Mouse (Mus musculus): ENCODE measurements around the gene Btnl9. TPM values are rescaled to one million over a fixed set of nuclear protein-coding genes. Genes with fewer than 3 reads are reported as not detected.

The Btnl9 gene
- polyA plus RNA-seq, 1 experiment from 2014 or later, result not detected

GRCm38 (mm10) chr11:49168839-49169611, 17.9 kb downstream of the Btnl9 start:
- peaks cover 7% of the 10 kb centered on the region; the same call in 1 of the 2 replicates for H3K9me3 ChIP-seq (replicated peaks)
- H3K4me1 ChIP-seq, result peaks cover 8% of the 10 kb centered on the region
- peaks cover 33% of the 10 kb centered on the region for H3K27me3 ChIP-seq (ENCODE audit: low read depth, poor library complexity, severe bottlenecking)
- peak overlapping the region; percentile 46; the same call in 1 of the 2 replicates for H3K27ac ChIP-seq (replicated peaks)
- 7% methylated on average over 50 of the region's 50 CpGs for WGBS
- no peaks in the 10 kb centered on the region for H3K36me3 ChIP-seq
- peak overlapping the region; percentile 54 for H3K4me3 ChIP-seq
- DNase-seq (ENCODE audit: low spot score), result peak; percentile 55

GRCm38 (mm10) chr11:49156821-49157814, 29.8 kb downstream of the Btnl9 start:
- DNase-seq (ENCODE audit: low spot score), result no peak
- Histone ChIP-seq H3K36me3 (no peaks in the 10 kb centered on the region), H3K27ac (replicated peaks) (no peak overlapping the region), H3K4me3 (no peak overlapping the region), H3K27me3 (ENCODE audit: low read depth, poor library complexity, severe bottlenecking) (no peaks in the 10 kb centered on the region), H3K4me1 (no peaks in the 10 kb centered on the region), H3K9me3 (replicated peaks) (0 out of 2 replicates have a peak, but pooled peaks cover 5% of the 10 kb centered on the region)
- whole genome bisulfite sequencing, result 91% methylated on average over 2 of the region's 2 CpGs

- no peaks in the 10 kb centered on the region for H3K27me3 ChIP-seq (ENCODE audit: low read depth, poor library complexity, severe bottlenecking)
- H3K27ac ChIP-seq (replicated peaks), result no peak within 1 kb of the TSS
- 94% methylated on average over 1 of the region's 1 CpGs for WGBS
- no peaks in the 10 kb centered on the region for H3K4me1 ChIP-seq
- no peak for DNase-seq (ENCODE audit: low spot score)
- no peaks in the 10 kb centered on the region for H3K36me3 ChIP-seq
- no peak within 1 kb of the TSS for H3K4me3 ChIP-seq
- H3K9me3 ChIP-seq (replicated peaks), result no peaks in the 10 kb centered on the region
These were observed 32.9 kb downstream of the Btnl9 start, which contains the start of gene Olfr1394 for GRCm38 (mm10) chr11:49154077-49154476. TSS of gene Olfr1394 (plus strand) at chr11:49154377.

GRCm38 (mm10) chr11:49141974-49142373, 45.0 kb downstream of the Btnl9 start, which contains the start of gene Olfr1395:
TSS of gene Olfr1395 (plus strand) at chr11:49142274.
- WGBS, result 94% methylated on average over 6 of the region's 6 CpGs
- DNase-seq (ENCODE audit: low spot score), result no peak
- H3K9me3 ChIP-seq (replicated peaks), result no peaks in the 10 kb centered on the region
- no peak within 1 kb of the TSS for H3K27ac ChIP-seq (replicated peaks)
- no peak within 1 kb of the TSS for H3K4me3 ChIP-seq
- no peaks in the 10 kb centered on the region for H3K4me1 ChIP-seq
- no peaks in the 10 kb centered on the region for H3K27me3 ChIP-seq (ENCODE audit: low read depth, poor library complexity, severe bottlenecking)
- H3K36me3 ChIP-seq, result no peaks in the 10 kb centered on the region

GRCm38 (mm10) chr11:49124169-49124568, 62.8 kb downstream of the Btnl9 start:
- WGBS, result 82% methylated on average over 2 of the region's 2 CpGs
- H3K4me3 ChIP-seq, result no peak overlapping the region

GRCm38 (mm10) chr11:49119635-49120034, 67.3 kb downstream of the Btnl9 start:
- Histone ChIP-seq H3K27ac (replicated peaks) (no peak overlapping the region), H3K9me3 (replicated peaks) (no peaks in the 10 kb centered on the region), H3K36me3 (no peaks in the 10 kb centered on the region), H3K27me3 (ENCODE audit: low read depth, poor library complexity, severe bottlenecking) (no peaks in the 10 kb centered on the region), H3K4me3 (no peak overlapping the region), H3K4me1 (no peaks in the 10 kb centered on the region)
- no peak for DNase-seq (ENCODE audit: low spot score)
- 76% methylated on average over 3 of the region's 3 CpGs for WGBS

More at GRCm38 (mm10) chr11:49124169-49124568, 62.8 kb downstream of the Btnl9 start:
- H3K27me3 ChIP-seq (ENCODE audit: low read depth, poor library complexity, severe bottlenecking), result no peaks in the 10 kb centered on the region
- H3K4me1 ChIP-seq, result no peaks in the 10 kb centered on the region
- no peaks in the 10 kb centered on the region for H3K36me3 ChIP-seq
- no peak overlapping the region for H3K27ac ChIP-seq (replicated peaks)
- DNase-seq (ENCODE audit: low spot score), result no peak
- no peaks in the 10 kb centered on the region for H3K9me3 ChIP-seq (replicated peaks)

Other genes with a start within 250 kb of the Btnl9 start
- 2.1 and 2.6 TPM in 2 replicates for gene Psme2b, start 241.0 kb downstream of the Btnl9 start, polyA plus RNA-seq (2016; fragmentation: Nextera tagmentation; extraction: Ambion mirVana)
- not detected in 2 replicates for gene Olfr56, start 208.3 kb downstream of the Btnl9 start, polyA plus RNA-seq (2016; fragmentation: Nextera tagmentation; extraction: Ambion mirVana)
- 0.28 and 0.34 TPM in 2 replicates for gene 9930111J21Rik1, start 207.8 kb downstream of the Btnl9 start, polyA plus RNA-seq (2016; fragmentation: Nextera tagmentation; extraction: Ambion mirVana)
- not detected in 2 replicates for gene Gm12185, start 194.9 kb downstream of the Btnl9 start, polyA plus RNA-seq (2016; fragmentation: Nextera tagmentation; extraction: Ambion mirVana)
- not detected in 2 replicates for gene Tgtp1, start 193.0 kb downstream of the Btnl9 start, polyA plus RNA-seq (2016; fragmentation: Nextera tagmentation; extraction: Ambion mirVana)
- 0.17 and 0.21 TPM in 2 replicates for gene 9930111J21Rik2, start 135.9 kb downstream of the Btnl9 start, polyA plus RNA-seq (2016; fragmentation: Nextera tagmentation; extraction: Ambion mirVana)
- gene Tgtp2, start 123.0 kb downstream of the Btnl9 start, polyA plus RNA-seq (2016; fragmentation: Nextera tagmentation; extraction: Ambion mirVana), result not detected in 2 replicates
- 0.14 and 0.25 TPM in 2 replicates for gene Ifi47, start 110.6 kb downstream of the Btnl9 start, polyA plus RNA-seq (2016; fragmentation: Nextera tagmentation; extraction: Ambion mirVana)
- gene Olfr1396, start 72.3 kb downstream of the Btnl9 start, polyA plus RNA-seq (2016; fragmentation: Nextera tagmentation; extraction: Ambion mirVana), result not detected in 2 replicates
- not detected in 2 replicates for gene Olfr1395, start 44.9 kb downstream of the Btnl9 start, polyA plus RNA-seq (2016; fragmentation: Nextera tagmentation; extraction: Ambion mirVana)
- gene Olfr1394, start 32.8 kb downstream of the Btnl9 start, polyA plus RNA-seq (2016; fragmentation: Nextera tagmentation; extraction: Ambion mirVana), result not detected in 2 replicates
- 42.3 and 51.5 TPM in 2 replicates for gene Zfp62, start 16.1 kb upstream of the Btnl9 start, polyA plus RNA-seq (2016; fragmentation: Nextera tagmentation; extraction: Ambion mirVana)
- 41.2 and 42.2 TPM in 2 replicates for gene Mgat1, start 57.0 kb upstream of the Btnl9 start, polyA plus RNA-seq (2016; fragmentation: Nextera tagmentation; extraction: Ambion mirVana)
- gene Olfr1393, start 91.1 kb upstream of the Btnl9 start, polyA plus RNA-seq (2016; fragmentation: Nextera tagmentation; extraction: Ambion mirVana), result 0.04 TPM in 1 of 2 replicates, not detected in the other
- gene Olfr1392, start 98.1 kb upstream of the Btnl9 start, polyA plus RNA-seq (2016; fragmentation: Nextera tagmentation; extraction: Ambion mirVana), result 0.04 and 0.07 TPM in 2 replicates
- not detected in 2 replicates for gene Olfr10, start 117.6 kb upstream of the Btnl9 start, polyA plus RNA-seq (2016; fragmentation: Nextera tagmentation; extraction: Ambion mirVana)
- not detected in 2 replicates for gene Olfr1391, start 135.6 kb upstream of the Btnl9 start, polyA plus RNA-seq (2016; fragmentation: Nextera tagmentation; extraction: Ambion mirVana)
- gene Olfr1390, start 148.0 kb upstream of the Btnl9 start, polyA plus RNA-seq (2016; fragmentation: Nextera tagmentation; extraction: Ambion mirVana), result not detected in 2 replicates
- gene Olfr1389, start 235.9 kb upstream of the Btnl9 start, polyA plus RNA-seq (2016; fragmentation: Nextera tagmentation; extraction: Ambion mirVana), result not detected in 2 replicates
- 0.09 TPM in 2 replicates for gene Olfr1388, start 249.5 kb upstream of the Btnl9 start, polyA plus RNA-seq (2016; fragmentation: Nextera tagmentation; extraction: Ambion mirVana)